Mouse (Mus musculus) left cerebral cortex, adult 9 months (tissue): ENCODE measurements around the gene Map2k5.
A peak's percentile ranks its signal among the peaks of the same experiment; 100 is the strongest.

Experiments used
- DNase-seq, 2 experiments: peaks; one replicate each; pipeline ENCODE4 v3.0.0; 2022; ENCODE audit warnings: low spot score in 2 of 2

Map2k5 gene

GRCm38 (mm10) chr9:63131957-63132602, 245.6 kb downstream of the Map2k5 start:
- peak in 1 of 2 experiments; percentile 47 for DNase-seq

DNA sequence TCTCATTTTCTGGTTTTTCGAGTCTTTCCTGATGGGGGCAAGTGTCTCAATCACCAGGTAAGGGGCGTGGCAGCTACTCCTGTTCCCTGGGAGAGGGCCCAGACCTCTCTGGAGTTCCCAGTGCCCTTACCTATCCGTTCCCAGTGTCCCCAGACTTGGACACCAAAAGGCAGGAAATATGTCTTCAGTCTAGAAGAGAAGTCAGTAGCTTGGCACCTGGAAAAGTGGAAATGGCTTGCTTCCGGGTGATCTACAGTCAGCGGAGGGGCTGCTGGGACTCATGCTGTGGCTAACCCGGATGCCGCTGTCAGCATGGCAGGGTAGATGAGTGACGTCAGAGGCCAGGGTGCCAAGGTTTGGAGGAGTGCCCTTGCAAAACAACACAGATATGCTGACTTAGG, 248.1 kb downstream of the Map2k5 start:
- DNase-seq, result no peak

GRCm38 (mm10) chr9:63124512-63124911, 253.2 kb downstream of the Map2k5 start:
- DNase-seq, result no peak

DNA sequence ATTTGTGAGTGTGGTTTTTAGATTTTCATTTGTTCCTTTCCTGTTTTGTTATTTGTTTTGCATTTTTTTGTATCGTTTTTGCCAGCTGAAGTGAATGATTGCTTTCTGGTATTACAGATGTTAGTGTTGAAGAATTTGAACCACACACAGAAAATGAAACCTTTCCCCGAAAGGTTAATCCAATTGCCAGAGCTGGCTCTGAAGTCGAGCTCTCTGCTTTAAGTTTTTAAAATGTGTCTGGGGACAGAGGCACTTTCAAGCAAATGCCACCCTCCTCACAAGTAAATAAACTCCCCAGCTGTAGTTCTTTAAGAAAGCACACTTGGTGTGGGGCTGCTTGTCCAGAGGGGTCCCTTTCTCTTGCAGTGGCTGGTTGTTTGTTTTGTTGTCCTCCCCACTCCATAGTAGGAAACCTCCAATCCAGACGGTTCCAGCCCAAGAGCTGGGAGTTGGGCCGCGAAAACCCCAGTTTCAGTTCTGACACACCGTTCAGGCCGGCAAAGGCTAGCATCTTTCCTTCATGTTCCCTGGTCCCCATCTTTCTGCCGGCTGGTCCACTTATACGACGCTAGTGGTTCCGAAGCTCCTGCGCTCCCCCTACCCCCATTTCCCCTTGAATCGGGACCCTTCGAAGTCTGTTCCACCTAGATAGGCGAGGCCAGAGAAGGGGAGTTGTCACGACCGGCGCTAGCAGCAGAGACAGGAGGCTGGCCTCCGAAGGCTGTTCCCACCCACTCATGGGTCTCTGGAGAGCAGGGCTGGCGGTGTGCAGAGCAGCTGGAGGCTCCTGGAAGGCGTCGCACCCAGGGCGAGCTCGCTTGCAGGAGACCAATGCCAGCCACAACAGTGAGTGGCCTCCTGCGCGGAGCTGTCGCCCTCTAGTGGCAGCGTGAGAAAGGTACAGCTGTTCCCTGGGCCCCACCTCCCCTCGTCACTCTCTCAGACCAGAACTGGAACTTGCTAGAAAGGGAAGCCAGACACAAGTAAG, 254.0 kb downstream of the Map2k5 start:
- peak; percentile 67 to 91 for DNase-seq

DNA sequence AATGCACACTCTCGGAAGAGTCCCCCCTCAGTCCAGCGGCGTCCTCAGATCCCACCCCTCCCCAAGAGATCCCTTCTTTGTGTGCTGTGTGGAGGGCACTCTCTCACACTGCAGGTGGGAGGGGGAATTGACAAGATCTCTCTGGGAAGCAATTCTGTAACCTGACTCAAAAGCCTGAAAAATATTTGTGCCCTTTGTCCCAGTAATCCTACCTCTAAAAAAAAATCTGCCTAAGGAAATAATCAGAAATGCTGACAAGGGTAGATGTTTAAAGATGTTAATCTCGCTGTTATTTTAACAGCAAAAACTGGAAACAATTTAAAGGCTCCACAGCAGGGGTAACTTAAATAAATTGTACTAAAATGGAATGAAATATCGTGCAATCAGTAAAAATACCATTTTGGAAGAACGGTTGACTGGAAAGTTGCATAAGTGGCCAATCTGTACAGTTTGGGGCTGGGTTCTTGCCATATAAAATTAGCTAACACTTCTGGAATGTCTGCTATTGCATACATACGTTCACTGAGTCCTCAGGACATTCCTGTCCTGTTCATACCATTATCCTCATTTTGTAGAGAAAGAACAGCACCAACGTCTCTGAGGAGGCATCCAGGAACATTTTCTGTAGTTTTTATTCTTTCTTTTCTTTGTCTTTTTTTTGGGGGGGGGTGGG, 255.4 kb downstream of the Map2k5 start:
- no peak for DNase-seq

- no peak for DNase-seq
Measured at GRCm38 (mm10) chr9:63118385-63118784, 259.3 kb downstream of the Map2k5 start.
